Mouse (Mus musculus) T-helper 17 cell (primary cell): ENCODE data around the gene Acyp2.
"Not testable (repeated sequence)": the region's sequence is repeated elsewhere in the genome, so short reads cannot be mapped to it uniquely, and the experiment has no call there.

ENCODE experiments used
- in situ Hi-C, 2 experiments: fragments of 300-600 bp; cut with MboI, MseI; formaldehyde crosslinking; loops; 1 replicate in 1 of 2; 2 replicates in 1 of 2; pipeline ENCODE4 v1.15.1; 2025; ENCODE audit warnings: high pct_unique_total_duplicates in 2 of 2

The Acyp2 gene

DNA sequence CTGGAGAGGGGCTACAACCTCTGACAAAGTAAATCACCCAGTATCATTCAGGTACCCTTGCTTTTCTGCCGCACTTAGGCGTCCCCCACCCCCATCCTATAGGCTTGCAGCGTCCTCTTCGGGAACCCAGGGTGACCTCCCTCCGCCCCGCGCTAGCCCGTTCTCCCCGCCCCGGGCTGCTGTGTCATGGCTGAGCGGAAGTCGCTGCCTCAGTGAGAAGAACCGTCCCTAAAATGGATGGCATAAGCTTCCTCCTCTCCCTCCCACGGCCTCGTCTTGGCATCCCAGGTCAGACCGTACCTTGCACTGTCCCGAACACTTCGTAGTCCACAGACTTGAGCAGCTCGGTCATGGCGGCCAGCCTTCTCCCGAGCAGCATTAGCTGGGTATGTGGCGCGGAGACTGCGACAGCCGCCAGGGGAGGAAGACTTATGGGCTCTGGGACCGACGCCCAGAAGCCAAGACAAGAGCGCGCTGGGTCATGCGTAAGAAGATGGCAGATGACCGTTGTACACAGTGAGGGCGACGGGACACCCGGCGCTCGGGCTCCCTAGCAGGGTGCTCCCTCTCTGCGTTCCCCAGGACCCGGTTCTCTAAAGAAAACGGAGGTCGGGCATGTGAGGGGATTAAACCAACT, at the start of gene Acyp2:
Acyp2 (minus strand) TSS at position 587 of the 637 bp plus-strand sequence.
- in situ Hi-C loops, result loop anchor here in 1 of 2 experiments (25.0 kb wide), 1 partner anchor 562 kb away; no protein-coding TSS in a partner anchor

- in situ Hi-C loops, result loop anchor here in 1 of 2 experiments (25.0 kb wide), 1 partner anchor 1273 kb away; the partner anchor contains the start of gene 4930524B15Rik
Measured at GRCm38 (mm10) chr11:30689421-30689820, 40.0 kb upstream of the Acyp2 start.

- in situ Hi-C loops, result loop anchor here (5.0 to 25.0 kb wide), 2 partner anchors 121 to 1286 kb away; partner anchors contain the start of gene 4930524B15Rik (in 1 of the 2)
Measured at GRCm38 (mm10) chr11:30676086-30676485, 26.7 kb upstream of the Acyp2 start.

DNA sequence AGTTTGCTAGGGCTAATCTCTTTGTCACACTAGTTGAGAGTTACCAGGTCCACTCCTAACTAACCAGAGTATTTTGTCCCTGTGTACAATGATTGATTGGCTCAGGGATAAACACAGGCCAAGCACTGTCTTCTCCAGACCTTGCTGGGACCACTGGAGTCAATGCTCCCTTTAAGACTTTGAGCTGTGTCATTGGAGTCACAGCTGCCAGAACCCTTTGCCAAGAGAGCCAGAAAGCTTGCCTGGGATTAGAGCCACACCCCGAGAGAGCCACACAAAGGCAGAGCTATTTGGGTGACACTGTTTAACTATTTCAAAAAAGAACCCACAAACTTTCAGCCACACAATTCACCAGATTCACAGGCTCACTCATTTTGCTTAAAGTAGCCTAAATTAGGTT, 23.3 kb upstream of the Acyp2 start:
- in situ Hi-C loops, result loop anchor here (25.0 kb wide), 2 partner anchors 435 to 965 kb away; no protein-coding TSS in a partner anchor

DNA sequence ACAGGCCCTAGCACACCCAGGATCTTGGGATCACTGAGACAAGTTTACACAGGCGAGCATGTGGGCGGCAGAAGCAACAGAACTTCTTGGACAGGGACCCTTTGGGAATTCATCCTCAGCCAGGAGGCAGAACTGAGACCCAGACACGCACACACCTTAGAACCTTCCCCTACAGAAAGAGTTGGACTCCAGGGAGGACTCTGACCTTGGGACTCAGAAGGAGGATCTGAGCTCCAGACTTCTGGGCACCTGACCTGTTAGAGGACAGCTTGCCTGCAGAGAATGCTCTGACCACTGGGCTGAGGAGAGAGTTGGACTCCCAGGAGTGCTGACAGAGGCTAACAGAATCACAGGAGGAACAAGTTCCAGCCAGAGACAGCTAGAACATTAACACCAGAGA, 13.6 kb upstream of the Acyp2 start:
- in situ Hi-C loops, result loop anchor here (25.0 kb wide), 2 partner anchors 426 to 974 kb away; no protein-coding TSS in a partner anchor

DNA sequence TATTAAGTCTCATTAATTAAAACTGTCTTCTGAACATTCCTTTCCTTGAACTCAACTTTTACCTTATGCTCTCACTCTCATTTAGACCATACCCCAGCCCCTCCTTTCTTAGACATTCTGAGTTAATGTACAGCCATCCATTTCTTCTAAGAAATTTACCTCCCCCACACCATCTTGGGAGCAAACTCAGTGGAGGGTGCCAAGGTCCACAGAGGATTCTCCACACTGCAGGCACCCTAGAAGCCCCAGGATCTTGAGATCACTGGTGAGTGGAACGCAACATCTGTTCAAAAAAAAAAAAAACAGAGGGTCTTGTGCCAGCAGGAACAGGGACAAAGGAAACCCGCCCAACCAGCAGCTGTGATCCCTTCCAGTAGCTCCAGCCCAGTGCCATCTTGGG, 13.2 kb upstream of the Acyp2 start:
- in situ Hi-C loops, result loop anchor here (25.0 kb wide), 2 partner anchors 425 to 975 kb away; no protein-coding TSS in a partner anchor

GRCm38 (mm10) chr11:30657069-30657468, 7.7 kb upstream of the Acyp2 start:
- in situ Hi-C loops, result loop anchor here (10.0 to 25.0 kb wide), 3 partner anchors 412 to 980 kb away; no protein-coding TSS in a partner anchor

GRCm38 (mm10) chr11:30656060-30656459, 6.7 kb upstream of the Acyp2 start:
- in situ Hi-C loops, result loop anchor here (10.0 to 25.0 kb wide), 3 partner anchors 411 to 981 kb away; no protein-coding TSS in a partner anchor

GRCm38 (mm10) chr11:30650416-30650815, 1.0 kb upstream of the Acyp2 start:
- in situ Hi-C loops, result loop anchor here (10.0 to 25.0 kb wide), 3 partner anchors 406 to 987 kb away; no protein-coding TSS in a partner anchor

DNA sequence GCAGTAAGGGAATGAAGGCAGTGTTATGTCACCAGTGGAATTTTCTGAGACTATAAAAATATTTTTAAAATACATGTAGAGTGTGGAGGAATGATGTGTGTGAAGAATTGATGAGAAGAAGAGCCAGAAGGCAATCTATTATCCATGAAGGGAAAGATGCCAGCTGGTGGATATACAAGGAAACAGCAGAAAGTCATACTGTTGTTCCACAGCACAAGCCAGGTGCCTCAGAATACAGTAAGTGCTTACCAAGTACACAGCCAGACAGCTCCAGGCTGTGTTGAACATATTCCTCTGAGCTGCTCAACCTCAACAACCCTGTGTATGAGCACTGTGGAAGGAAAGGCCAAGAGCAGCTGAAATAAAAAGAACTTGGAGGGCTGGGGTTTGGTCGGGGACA, 13.7 kb downstream of the Acyp2 start:
- in situ Hi-C loops, result loop anchor here in 1 of 2 experiments (25.0 kb wide), 1 partner anchor 548 kb away; no protein-coding TSS in a partner anchor

- in situ Hi-C loops, result loop anchor here in 1 of 2 experiments (25.0 kb wide), 1 partner anchor 543 kb away; no protein-coding TSS in a partner anchor
Measured at GRCm38 (mm10) chr11:30630514-30630913, 18.9 kb downstream of the Acyp2 start.

- in situ Hi-C loops, result no loop called here
Measured at GRCm38 (mm10) chr11:30623218-30623617, 26.2 kb downstream of the Acyp2 start.

DNA sequence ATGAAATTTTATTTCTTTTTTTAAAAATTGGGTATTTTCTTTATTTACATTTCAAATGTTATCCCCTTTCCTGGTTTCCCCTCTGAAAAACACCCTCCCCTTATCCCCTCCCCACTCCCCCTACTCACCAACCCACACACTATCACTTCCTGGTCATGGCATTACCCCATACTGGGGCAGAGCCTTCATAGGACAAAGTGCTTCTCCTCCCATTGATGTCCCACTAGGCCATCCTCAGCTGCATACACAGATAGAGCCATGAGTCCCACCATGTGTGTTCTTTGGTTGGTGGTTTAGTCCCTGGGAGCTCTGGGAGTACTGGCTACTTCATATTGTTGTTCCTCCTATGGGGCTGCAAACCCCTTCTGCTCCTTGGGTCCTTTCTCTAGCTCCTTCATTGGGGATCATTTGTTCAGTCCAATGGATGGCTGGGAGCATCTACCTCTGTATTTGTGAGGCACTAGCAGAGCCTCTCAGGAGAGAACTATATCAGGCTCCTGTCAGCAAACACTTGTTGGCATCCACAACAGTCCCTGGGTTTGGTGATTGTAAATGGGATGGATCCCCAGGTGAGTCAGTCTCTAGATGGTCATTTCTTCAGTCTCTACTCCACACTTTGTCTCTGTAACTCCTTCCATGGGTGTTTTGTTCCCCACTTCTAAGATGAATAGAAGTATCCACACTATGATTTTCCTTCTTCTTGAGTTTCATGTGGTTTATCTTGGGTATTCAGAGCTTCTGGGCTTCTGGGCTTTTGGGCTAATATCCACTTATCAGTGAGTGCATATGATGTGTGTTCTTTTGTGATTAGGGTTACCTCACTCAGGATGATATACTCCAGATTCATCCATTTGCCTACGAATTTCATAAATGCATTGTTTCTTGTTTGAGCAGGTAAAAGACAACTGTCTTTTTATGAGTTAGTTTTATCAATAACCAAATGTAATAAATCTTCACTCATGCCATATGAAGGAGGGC, 27.7 kb downstream of the Acyp2 start:
- in situ Hi-C loops, result not testable (repeated sequence)

DNA sequence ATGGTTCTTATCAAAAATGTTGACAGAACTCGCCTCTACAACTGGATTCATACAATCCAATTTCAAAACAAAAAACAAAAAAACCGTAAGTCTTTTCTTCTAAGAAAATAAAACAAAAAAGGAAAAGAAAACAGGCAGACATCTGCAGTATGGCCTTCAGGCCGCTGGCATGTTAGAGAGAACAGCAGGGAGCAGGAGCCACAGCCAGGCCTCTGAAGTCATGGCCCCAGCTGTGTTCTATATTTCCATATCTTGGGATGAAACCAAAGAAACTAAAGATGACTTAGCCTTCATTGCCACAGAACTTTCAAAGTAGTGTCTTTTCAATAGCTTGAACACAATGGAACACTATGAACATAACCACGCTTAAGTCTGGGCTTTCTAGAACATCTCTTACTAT, 31.2 kb downstream of the Acyp2 start:
- in situ Hi-C loops, result no loop called here

DNA sequence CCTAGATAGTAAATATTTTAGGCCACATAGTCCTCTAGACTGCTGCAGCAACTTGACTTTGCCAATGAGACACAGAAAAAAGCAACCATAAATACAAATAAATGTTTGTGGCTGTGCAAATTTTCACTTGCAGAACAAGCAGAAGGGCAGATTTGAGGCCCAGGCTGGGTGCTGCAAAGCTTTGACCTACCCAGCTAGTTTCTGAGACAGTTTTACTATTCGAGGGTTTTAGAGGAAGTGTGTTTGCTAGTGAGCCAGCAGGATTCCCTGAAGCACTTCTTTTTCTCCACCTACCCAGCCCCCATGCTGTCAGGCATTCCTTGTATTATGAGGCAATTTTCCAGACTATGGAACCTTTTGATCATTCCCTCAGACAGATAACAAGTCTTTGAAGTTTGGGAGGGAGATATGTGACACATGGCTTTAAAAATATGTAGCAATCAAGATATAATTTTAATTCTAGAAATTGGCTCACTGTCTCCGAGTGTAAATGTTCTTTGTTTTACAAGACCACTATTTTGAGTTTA, 31.8 kb downstream of the Acyp2 start:
- in situ Hi-C loops, result no loop called here

DNA sequence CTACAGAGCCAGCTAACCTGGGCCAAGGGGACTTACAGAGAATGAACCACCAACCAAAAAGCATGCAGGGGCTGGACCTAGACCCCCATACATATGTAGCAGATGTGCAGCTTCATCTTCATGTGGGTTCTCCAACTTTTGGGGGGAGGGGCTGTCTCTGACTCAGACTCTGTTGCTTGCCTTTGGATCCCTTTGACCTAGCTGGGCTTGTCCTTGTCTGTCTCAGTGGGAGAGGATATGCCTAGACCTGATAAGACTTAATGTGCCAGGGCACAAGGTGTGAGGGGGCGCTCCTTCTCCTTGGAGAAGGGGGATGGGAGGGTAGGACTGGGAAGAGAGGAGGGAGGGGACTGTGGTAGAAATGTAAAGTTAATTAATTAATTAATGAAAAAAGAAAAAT, 33.4 kb downstream of the Acyp2 start:
- in situ Hi-C loops, result no loop called here

- in situ Hi-C loops, result no loop called here
Measured at GRCm38 (mm10) chr11:30613916-30614546, 35.4 kb downstream of the Acyp2 start.

GRCm38 (mm10) chr11:30612699-30613098, 36.7 kb downstream of the Acyp2 start:
- in situ Hi-C loops, result no loop called here

GRCm38 (mm10) chr11:30609247-30609646, 40.1 kb downstream of the Acyp2 start:
- in situ Hi-C loops, result no loop called here

GRCm38 (mm10) chr11:30607587-30608518, 41.5 kb downstream of the Acyp2 start:
- in situ Hi-C loops, result no loop called here
